In the genomic region with DNA sequence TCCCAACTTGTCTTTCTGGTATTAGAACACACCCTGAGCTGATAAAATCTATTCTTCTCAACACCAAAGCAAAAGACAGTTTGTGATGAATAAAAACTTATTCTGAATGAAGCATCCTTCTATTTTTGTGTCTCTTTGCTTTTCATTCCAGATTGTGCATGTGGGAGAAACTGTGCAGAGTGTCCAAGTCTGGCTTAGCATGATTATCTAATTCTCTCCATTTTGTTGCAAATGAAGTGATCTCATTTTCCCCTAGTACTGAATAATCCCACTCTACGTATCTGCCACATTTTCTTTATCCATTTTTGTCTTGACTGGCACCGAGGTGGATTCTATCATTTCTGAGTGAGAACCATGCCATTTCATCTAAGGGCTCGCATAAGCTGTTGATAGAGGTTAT, we compare ENCODE assay signal across 22 mouse cellular contexts. TPM values are rescaled to one million over a fixed set of nuclear protein-coding genes. Genes with fewer than 3 reads are reported as not detected.
DNase-seq lines count a peak whose midpoint lies in the region; ATAC-seq and TF ChIP-seq lines count a peak whose summit lies in the region.
"Had no signal": no experiment of that assay in that cellular context is flagged by ENCODE, and none has a peak within 500 bp of the region (broad histone marks: within the 10 kb centered on the region; RNA-seq: fewer than 3 reads in every experiment).

No protein-coding gene starts in this region.

- peaks cover 6% of the 10 kb centered on the region for H3K9me3 ChIP-seq in kidney, embryonic 16.5 days (ENCODE audit: low read length)
- H3K9me3 ChIP-seq: hindbrain, embryonic 15.5 days had no signal

- intact Hi-C loops in left cerebral cortex, adult 2 months (cut with DNase I), result loop anchor here (5.0 kb wide), 1 partner anchor 226 kb away; no protein-coding TSS in a partner anchor
- intact Hi-C loops in left cerebral cortex, postnatal 36 days (cut with DNase I), result no loop called here

- H3K9ac ChIP-seq in kidney, embryonic 16.5 days (replicated peaks; ENCODE audit: low read length), result no peak overlapping the region
- H3K9ac ChIP-seq: embryonic facial prominence, embryonic 13.5 days; forebrain, embryonic 13.5 days; heart, embryonic 13.5 days; hindbrain, embryonic 15.5 days had no signal

- DNase-seq in frontal cortex, adult 2 months (ENCODE audit: extremely low spot score in 1 of 2, low spot score in 1 of 2), result peak; percentile 38 to 65
- DNase-seq in frontal cortex, postnatal 14 days (ENCODE audit: low spot score in 2 of 2), result no peak
- no peak for DNase-seq in left cerebral cortex, adult 2 months (ENCODE audit: extremely low spot score in 1 of 2, low spot score in 2 of 2)
- DNase-seq in left cerebral cortex, postnatal 36 days (ENCODE audit: low spot score in 2 of 2), result no peak
- peak; percentile 11 to 13 for DNase-seq in right cerebral cortex, postnatal 36 days (ENCODE audit: low spot score in 2 of 2)
- DNase-seq in right cerebral cortex, postnatal 10 days (ENCODE audit: low spot score in 2 of 2), result no peak
- DNase-seq: adrenal gland, postnatal 14 days; cerebellum, adult 18-20 months; cerebellum, adult 9-11 months; cerebellum, postnatal 36 days; gastrocnemius, adult 2 months; gastrocnemius, postnatal 36 days; heart, adult 11 months; heart, postnatal 36 days had no signal

- H3K4me2 ChIP-seq in kidney, embryonic 16.5 days (replicated peaks; ENCODE audit: low read depth, low read length), result no peak overlapping the region
- H3K4me2 ChIP-seq: embryonic facial prominence, embryonic 13.5 days; forebrain, embryonic 13.5 days; heart, embryonic 13.5 days; hindbrain, embryonic 15.5 days had no signal

- peak overlapping the region; percentile 78 for H3K27ac ChIP-seq in left cerebral cortex, adult 2 months
- H3K27ac ChIP-seq in kidney, embryonic 16.5 days (ENCODE audit: low read length), result no peak overlapping the region
- H3K27ac ChIP-seq: embryonic facial prominence, embryonic 13.5 days; forebrain, embryonic 13.5 days; gastrocnemius, adult 2 months; heart, embryonic 13.5 days; hindbrain, embryonic 15.5 days had no signal

- no peak for TF ChIP-seq CTCF in left cerebral cortex, adult 2 months (IDR thresholded peaks at IDR 0.05)

- no peaks in the 10 kb centered on the region; the same call in 1 of the 2 replicates for H3K27me3 ChIP-seq in kidney, embryonic 16.5 days (ENCODE audit: insufficient read depth, low read length)
- H3K27me3 ChIP-seq: CH12.LX; hindbrain, embryonic 15.5 days had no signal

- ATAC-seq in kidney, embryonic 16.5 days (ENCODE audit: low FRiP score, low TSS enrichment), result no peak
- ATAC-seq: activated CD4-positive, CD25-positive, alpha-beta regulatory T cell, adult 4 months; forebrain, embryonic 13.5 days; Patski had no signal

- 79% methylated on average over 3 of the region's 3 CpGs for WGBS in kidney, embryonic 16.5 days

- no peak overlapping the region for H3K4me3 ChIP-seq in left cerebral cortex, adult 2 months
- H3K4me3 ChIP-seq in kidney, embryonic 16.5 days (ENCODE audit: low read length), result no peak overlapping the region
- H3K4me3 ChIP-seq: embryonic facial prominence, embryonic 13.5 days; forebrain, embryonic 13.5 days; gastrocnemius, adult 2 months; heart, embryonic 13.5 days; hindbrain, embryonic 15.5 days had no signal

- no peaks in the 10 kb centered on the region for H3K36me3 ChIP-seq in kidney, embryonic 16.5 days (ENCODE audit: insufficient read depth, low read length)
- H3K36me3 ChIP-seq: embryonic facial prominence, embryonic 13.5 days; heart, embryonic 13.5 days; hindbrain, embryonic 15.5 days had no signal

- H3K4me1 ChIP-seq in kidney, embryonic 16.5 days (ENCODE audit: insufficient read depth, low read length), result peaks cover 4% of the 10 kb centered on the region; the same call in 1 of the 2 replicates

RNA-seq across cellular contexts. Expression of a gene that starts 4.0 kb away (rescaled TPM):
- polyA plus RNA-seq in frontal cortex, adult 2 months (2012; rRNA removed), result 0.12 and 0.17 TPM in 2 replicates
- total RNA-seq in left cerebral cortex, adult 2 months (2021), result under 1 TPM; 0.12 to 0.25 TPM
- under 1 TPM in 1 of 2 experiments, not detected in 1; 0.10 TPM for total RNA-seq in left cerebral cortex, postnatal 36 days (2021)
- polyA plus RNA-seq in kidney, embryonic 16.5 days (2015; fragmentation: Nextera tagmentation; extraction: Ambion mirVana), result 0.13 and 0.16 TPM in 2 replicates
- total RNA-seq: CH12.LX; gastrocnemius, adult 2 months; gastrocnemius, postnatal 36 days had no signal
- polyA plus RNA-seq: activated CD4-positive, CD25-positive, alpha-beta regulatory T cell, adult 4 months; forebrain, embryonic 13.5 days; Patski had no signal

RNA-seq across cellular contexts. Expression of a gene that starts 20.8 kb away (rescaled TPM):
- polyA plus RNA-seq in frontal cortex, adult 2 months (2012; rRNA removed), result 6.7 and 7.8 TPM in 2 replicates
- 10 to 100 TPM; 10.4 to 12.2 TPM for total RNA-seq in left cerebral cortex, adult 2 months (2021)
- total RNA-seq in left cerebral cortex, postnatal 36 days (2021), result 10 to 100 TPM in 1 of 2 experiments, 1 to 10 TPM in 1; 10.0 to 12.4 TPM
- polyA plus RNA-seq in kidney, embryonic 16.5 days (2015; fragmentation: Nextera tagmentation; extraction: Ambion mirVana), result 14.2 and 16.2 TPM in 2 replicates

RNA-seq across cellular contexts. Expression of a gene that starts 31.3 kb away (rescaled TPM):
- polyA plus RNA-seq in frontal cortex, adult 2 months (2012; rRNA removed), result 7.7 and 9.2 TPM in 2 replicates
- total RNA-seq in left cerebral cortex, adult 2 months (2021), result 10 to 100 TPM; 25.4 to 26.6 TPM
- 10 to 100 TPM; 23.8 to 25.4 TPM for total RNA-seq in left cerebral cortex, postnatal 36 days (2021)
- polyA plus RNA-seq in kidney, embryonic 16.5 days (2015; fragmentation: Nextera tagmentation; extraction: Ambion mirVana), result 3.9 and 4.3 TPM in 2 replicates

Comparison
In these comparisons a context has a peak if more than half of its experiments do, and no peak if none do; other contexts are left out.
1. DNase-seq: peak in frontal cortex, adult 2 months (2 of 2) and right cerebral cortex, postnatal 36 days (2 of 2); none in frontal cortex, postnatal 14 days (0 of 2), left cerebral cortex, adult 2 months (0 of 2), left cerebral cortex, postnatal 36 days (0 of 2) and right cerebral cortex, postnatal 10 days (0 of 2).